Mouse (Mus musculus) olfactory bulb, adult 2 months (tissue): ENCODE results near the gene Vps13a. TPM values are rescaled to one million over a fixed set of nuclear protein-coding genes. Genes with fewer than 3 reads are reported as not detected.
"Not testable (repeated sequence)": the region's sequence is repeated elsewhere in the genome, so short reads cannot be mapped to it uniquely, and the experiment has no call there.

Source experiments
- H3K27ac ChIP-seq: fragments of 200-500 bp; 2 replicates; pipeline ENCODE4 v1.5.1; 2012; ENCODE audit warnings: low read depth, low read length; ENCODE audit not compliant: insufficient read depth
- H3K4me1 ChIP-seq: fragments of 200-500 bp; 2 replicates; pipeline ENCODE4 v1.6.1; 2012; ENCODE audit warnings: low read length; ENCODE audit not compliant: control insufficient read depth, insufficient read depth
- H3K4me3 ChIP-seq: fragments of 200-500 bp; 2 replicates; pipeline ENCODE4 v1.5.1; 2012; ENCODE audit warnings: mild to moderate bottlenecking, low read depth, low read length, moderate library complexity; ENCODE audit not compliant: insufficient read depth
- CTCF ChIP-seq: fragments of 200-500 bp; IDR thresholded peaks from 2 replicates; pipeline ENCODE4 v1.5.1; 2012; ENCODE audit warnings: low read depth, mild to moderate bottlenecking, low read length, moderate library complexity; ENCODE audit not compliant: insufficient read depth
- POLR2A ChIP-seq: fragments of 200-500 bp; IDR thresholded peaks from 2 replicates; pipeline ENCODE4 v1.6.1; 2012; ENCODE audit warnings: mild to moderate bottlenecking, low read depth, low read length, moderate library complexity; ENCODE audit not compliant: insufficient read depth
- WGBS: fragments of 180-500 bp; shearing (Covaris S2); methylation state at CpG from one replicate; pipeline ENCODE4 v1.1.7; 2018; 5-methylcytosine and 5-hydroxymethylcytosine counted together
- polyA plus RNA-seq: library from polyadenylated mRNA; stranded (reverse); fragments of >200 nt; gene quantifications from 2 replicates; pipeline ENCODE4 v1.2.4, GENCODE M21; 2012; ENCODE audit warnings: low replicate concordance; ENCODE audit not compliant: missing spikeins, insufficient read depth, insufficient read length

Gene Vps13a
- polyA plus RNA-seq, 1 experiment, result not detected

GRCm38 (mm10) chr19:16797923-16798322 lies 17.2 kb upstream of the Vps13a start:
- Histone ChIP-seq H3K4me1 (no peaks in the 10 kb centered on the region), H3K4me3 (no peak overlapping the region), H3K27ac (no peak overlapping the region)
- 84% methylated on average over 4 of the region's 4 CpGs for WGBS
- no peak for TF ChIP-seq CTCF
- no peak for TF ChIP-seq POLR2A

- H3K4me3 ChIP-seq, H3K4me1 ChIP-seq, H3K27ac ChIP-seq: not testable (repeated sequence)
- WGBS, result 89% methylated on average over 3 of the region's 3 CpGs
Measured at GRCm38 (mm10) chr19:16794486-16794885, 13.8 kb upstream of the Vps13a start.

- Histone ChIP-seq H3K27ac (no peak overlapping the region), H3K4me1 (no peaks in the 10 kb centered on the region), H3K4me3 (no peak overlapping the region)
- WGBS, result 81% methylated on average over 4 of the region's 4 CpGs
- no peak for TF ChIP-seq POLR2A
- no peak for TF ChIP-seq CTCF
Measured at GRCm38 (mm10) chr19:16789930-16790329, 9.2 kb upstream of the Vps13a start.

GRCm38 (mm10) chr19:16784879-16785278 lies 4.1 kb upstream of the Vps13a start:
- Histone ChIP-seq H3K4me3 (no peak overlapping the region), H3K27ac (no peak overlapping the region)
- WGBS, result 8% methylated on average over 3 of the region's 3 CpGs

GRCm38 (mm10) chr19:16781406-16782019 lies 780 bp upstream of the Vps13a start:
- Histone ChIP-seq H3K27ac (no peak overlapping the region), H3K4me1 (peaks cover 5% of the 10 kb centered on the region; the same call in 1 of the 2 replicates), H3K4me3 (peak overlapping the region; percentile 81)
- no peak for TF ChIP-seq POLR2A
- TF ChIP-seq CTCF, result no peak
- 10% methylated on average over 10 of the region's 10 CpGs for WGBS

More at GRCm38 (mm10) chr19:16784879-16785278, 4.1 kb upstream of the Vps13a start:
- TF ChIP-seq POLR2A, result no peak
- H3K4me1 ChIP-seq, result peaks cover 2% of the 10 kb centered on the region; the same call in 1 of the 2 replicates

- TF ChIP-seq POLR2A, result no peak
- WGBS, result 0% methylated on average over 55 of the region's 55 CpGs
Measured at GRCm38 (mm10) chr19:16780251-16780783, 416 bp downstream of the Vps13a start.

GRCm38 (mm10) chr19:16779786-16780185 lies 947 bp downstream of the Vps13a start:
- no peak for TF ChIP-seq CTCF
- no peak for TF ChIP-seq POLR2A
- Histone ChIP-seq H3K4me3 (peak overlapping the region; percentile 81), H3K27ac (no peak overlapping the region), H3K4me1 (peaks cover 5% of the 10 kb centered on the region; the same call in 1 of the 2 replicates)
- WGBS, result 22% methylated on average over 8 of the region's 8 CpGs

More at GRCm38 (mm10) chr19:16780251-16780783, 416 bp downstream of the Vps13a start:
- Histone ChIP-seq H3K27ac (peak overlapping the region; percentile 17; the same call in 1 of the 2 replicates), H3K4me3 (peak overlapping the region; percentile 81), H3K4me1 (peaks cover 5% of the 10 kb centered on the region; the same call in 1 of the 2 replicates)

GRCm38 (mm10) chr19:16779281-16779680 lies 1.5 kb downstream of the Vps13a start:
- WGBS, result 69% methylated on average over 5 of the region's 5 CpGs
- TF ChIP-seq CTCF (no peak), POLR2A (no peak)
- peaks cover 5% of the 10 kb centered on the region; the same call in 1 of the 2 replicates for H3K4me1 ChIP-seq
- H3K27ac ChIP-seq, result no peak overlapping the region
- H3K4me3 ChIP-seq, result no peak overlapping the region

- no peak overlapping the region for H3K4me3 ChIP-seq
- H3K27ac ChIP-seq, result no peak overlapping the region
- H3K4me1 ChIP-seq, result peaks cover 5% of the 10 kb centered on the region; the same call in 1 of the 2 replicates
- 90% methylated on average over 6 of the region's 6 CpGs for WGBS
- TF ChIP-seq CTCF (no peak), POLR2A (no peak)
Measured at GRCm38 (mm10) chr19:16778578-16778977, 2.2 kb downstream of the Vps13a start.
